Mouse (Mus musculus) bone marrow, adult 2 months (tissue): ENCODE data around the gene Ust.

Source experiments
- CTCF ChIP-seq: fragments of 200-500 bp; IDR thresholded peaks from 2 replicates; pipeline ENCODE4 v1.5.1; 2011; ENCODE audit warnings: low read length, control low read depth; ENCODE audit not compliant: control insufficient read depth, insufficient read depth
- POLR2A ChIP-seq: fragments of 200-500 bp; IDR thresholded peaks from 2 replicates; pipeline ENCODE4 v1.6.1; 2011; ENCODE audit warnings: low read depth, mild to moderate bottlenecking, control low read depth, low read length, borderline replicate concordance; ENCODE audit not compliant: control insufficient read depth

DNA sequence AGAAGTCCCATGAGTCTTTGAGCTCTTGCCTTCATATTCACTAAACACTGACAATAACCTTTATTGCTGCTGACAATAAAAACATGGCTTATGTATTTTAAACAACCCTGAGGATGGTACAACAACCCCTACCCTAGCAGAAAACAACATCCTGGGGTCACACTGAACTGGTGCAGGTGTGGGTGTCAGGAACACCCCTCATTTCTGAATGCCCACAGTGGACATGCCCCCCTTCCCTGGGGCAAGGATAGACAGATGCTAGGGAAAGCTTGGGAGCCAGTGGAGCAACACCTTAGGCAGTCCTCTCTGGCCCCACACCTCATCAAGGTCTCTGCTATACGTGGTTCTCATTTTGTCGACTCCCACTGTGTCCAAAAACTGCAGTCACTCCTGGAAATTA, 343.9 kb downstream of the Ust start:
- TF ChIP-seq POLR2A (no peak), CTCF (no peak)
